Mouse (Mus musculus) MEL (cell line): Measurements from ENCODE around the gene Rpl4. TPM values are rescaled to one million over a fixed set of nuclear protein-coding genes. Genes with fewer than 3 reads are reported as not detected.

Experiments
- DNase-seq: peaks from one replicate; pipeline ENCODE4 v3.0.0; 2011; ENCODE audit warnings: low read depth, low spot score
- H3K27ac ChIP-seq: 2 replicates; pipeline ENCODE4 v1.5.1; 2012; ENCODE audit warnings: low read depth, mild to moderate bottlenecking, control low read depth, low read length, moderate library complexity; ENCODE audit not compliant: control insufficient read depth
- H3K27me3 ChIP-seq, 2 experiments: fragments of 150-350 bp in 1 of 2; sonication (generic) in 1 of 2; 2 replicates each; pipeline ENCODE4 v1.6.1; 2012; ENCODE audit warnings: low read length in 2 of 2, mild to moderate bottlenecking in 2 of 2, improper control_type of control experiment in 1 of 2, moderate library complexity in 1 of 2; ENCODE audit not compliant: insufficient read depth in 2 of 2, control insufficient read depth in 1 of 2
- H3K36me3 ChIP-seq, 2 experiments: 2 replicates each; pipeline ENCODE4 v1.6.1; 2012 to 2014; ENCODE audit warnings: low read length in 2 of 2, improper control_type of control experiment in 1 of 2, inconsistent platforms in 1 of 2, mild to moderate bottlenecking in 1 of 2; ENCODE audit not compliant: insufficient read depth in 2 of 2, control insufficient read depth in 1 of 2
- H3K4me1 ChIP-seq, 2 experiments: fragments of 150-350 bp in 1 of 2; sonication (generic) in 1 of 2; 2 replicates each; pipeline ENCODE4 v1.6.1; 2012; ENCODE audit warnings: low read length in 2 of 2, improper control_type of control experiment in 1 of 2, mild to moderate bottlenecking in 1 of 2; ENCODE audit not compliant: insufficient read depth in 2 of 2, control insufficient read depth in 1 of 2
- H3K4me3 ChIP-seq, 2 experiments: fragments of 150-350 bp in 1 of 2; sonication (generic) in 1 of 2; 2 replicates each; pipeline ENCODE4 v1.5.1; 2012; ENCODE audit warnings: low read depth in 2 of 2, low read length in 2 of 2, mild to moderate bottlenecking in 2 of 2, moderate library complexity in 2 of 2, control low read depth in 1 of 2, improper control_type of control experiment in 1 of 2; ENCODE audit not compliant: control insufficient read depth in 1 of 2, insufficient read depth in 1 of 2
- H3K79me2 ChIP-seq: 2 replicates; pipeline ENCODE4 v1.6.1; 2012; ENCODE audit warnings: mild to moderate bottlenecking, low read length, moderate library complexity; ENCODE audit not compliant: control insufficient read depth, poor library complexity, insufficient read depth
- H3K9ac ChIP-seq: 2 replicates; pipeline ENCODE4 v1.6.1; 2012; ENCODE audit warnings: low read depth, mild to moderate bottlenecking, control low read depth, low read length, moderate library complexity; ENCODE audit not compliant: control insufficient read depth, poor library complexity, severe bottlenecking
- H3K9me3 ChIP-seq: fragments of 150-350 bp; sonication (generic); replicated peaks from 2 replicates; pipeline ENCODE4 v1.6.1; 2012; ENCODE audit warnings: mild to moderate bottlenecking, low read length, improper control_type of control experiment, moderate library complexity; ENCODE audit not compliant: insufficient read depth
- BHLHE40 ChIP-seq: IDR thresholded peaks from 2 replicates; pipeline ENCODE4 v1.6.1; 2012; ENCODE audit warnings: low read depth, mild to moderate bottlenecking, inconsistent platforms, low read length, improper control_type of control experiment, borderline replicate concordance
- CHD2 ChIP-seq: IDR thresholded peaks from 2 replicates; pipeline ENCODE4 v1.6.1; 2011; ENCODE audit warnings: low read length, improper control_type of control experiment
- CTCF ChIP-seq, 3 experiments: IDR thresholded peaks in 2 of 3; conservative IDR thresholded peaks in 1 of 3; 2 replicates each; pipeline ENCODE4 v1.5.1; 2011 to 2012; ENCODE audit warnings: low read length in 3 of 3, low read depth in 2 of 3, mild to moderate bottlenecking in 2 of 3, improper control_type of control experiment in 1 of 3, inconsistent platforms in 1 of 3, mixed read lengths in 1 of 3, moderate library complexity in 1 of 3; ENCODE audit not compliant: control insufficient read depth in 1 of 3, insufficient read depth in 1 of 3, poor library complexity in 1 of 3, severe bottlenecking in 1 of 3
- E2F4 ChIP-seq: IDR thresholded peaks from 2 replicates; pipeline ENCODE4 v1.6.1; 2011; ENCODE audit warnings: low read depth, low read length, improper control_type of control experiment, borderline replicate concordance
- ELF1 ChIP-seq: IDR thresholded peaks from 2 replicates; pipeline ENCODE4 v1.6.1; 2014; ENCODE audit warnings: low read depth, mild to moderate bottlenecking, inconsistent platforms, low read length, improper control_type of control experiment, moderate library complexity
- EP300 ChIP-seq, 2 experiments: IDR thresholded peaks; 2 replicates each; pipeline ENCODE4 v1.6.1; 2011; ENCODE audit warnings: improper control_type of control experiment in 2 of 2, low read length in 2 of 2, low read depth in 1 of 2, mild to moderate bottlenecking in 1 of 2
- GABPA ChIP-seq: IDR thresholded peaks from 2 replicates; pipeline ENCODE4 v1.6.1; 2012; ENCODE audit warnings: low read depth, mild to moderate bottlenecking, inconsistent platforms, low read length, improper control_type of control experiment, moderate library complexity
- HCFC1 ChIP-seq: IDR thresholded peaks from 2 replicates; pipeline ENCODE4 v1.6.1; 2012; ENCODE audit warnings: low read depth, mild to moderate bottlenecking, inconsistent platforms, low read length, improper control_type of control experiment, moderate library complexity
- MAFK ChIP-seq: IDR thresholded peaks from 2 replicates; pipeline ENCODE4 v1.6.1; 2011; ENCODE audit warnings: low read depth, mild to moderate bottlenecking, low read length, improper control_type of control experiment, borderline replicate concordance
- MAZ ChIP-seq: IDR thresholded peaks from 2 replicates; pipeline ENCODE4 v1.6.1; 2012; ENCODE audit warnings: low read depth, mild to moderate bottlenecking, inconsistent platforms, low read length, improper control_type of control experiment
- MEF2A ChIP-seq: IDR thresholded peaks from 2 replicates; pipeline ENCODE4 v1.6.1; 2014; ENCODE audit warnings: low read depth, mild to moderate bottlenecking, inconsistent platforms, low read length, improper control_type of control experiment; ENCODE audit not compliant: poor library complexity, insufficient replicate concordance, severe bottlenecking; ENCODE audit errors: extremely low read depth
- MXI1 ChIP-seq: IDR thresholded peaks from 2 replicates; pipeline ENCODE4 v1.6.1; 2011; ENCODE audit warnings: mild to moderate bottlenecking, low read depth, low read length, improper control_type of control experiment
- MYC ChIP-seq: IDR thresholded peaks from 2 replicates; pipeline ENCODE4 v1.6.1; 2011; ENCODE audit warnings: low read depth, mild to moderate bottlenecking, low read length, improper control_type of control experiment, moderate library complexity
- NELFE ChIP-seq: IDR thresholded peaks from 2 replicates; pipeline ENCODE4 v1.6.1; 2011; ENCODE audit warnings: low read depth, low read length, improper control_type of control experiment
- POLR2A ChIP-seq, 2 experiments: IDR thresholded peaks; 2 replicates each; pipeline ENCODE4 v1.6.1; 2011 to 2012; ENCODE audit warnings: low read length in 2 of 2, mild to moderate bottlenecking in 2 of 2, control low read depth in 1 of 2, improper control_type of control experiment in 1 of 2, low read depth in 1 of 2, moderate library complexity in 1 of 2; ENCODE audit not compliant: control insufficient read depth in 1 of 2, insufficient read depth in 1 of 2, poor library complexity in 1 of 2
- POLR2AphosphoS2 ChIP-seq: IDR thresholded peaks from 2 replicates; pipeline ENCODE4 v1.6.1; 2011; ENCODE audit warnings: low read length, improper control_type of control experiment
- POLR2AphosphoS5 ChIP-seq: IDR thresholded peaks from 2 replicates; pipeline ENCODE4 v1.6.1; 2012; ENCODE audit warnings: low read depth, borderline replicate concordance, mild to moderate bottlenecking, inconsistent platforms, low read length, moderate library complexity, mixed read lengths
- RCOR1 ChIP-seq: IDR thresholded peaks from 2 replicates; pipeline ENCODE4 v1.6.1; 2012; ENCODE audit warnings: low read depth, mild to moderate bottlenecking, inconsistent platforms, low read length, improper control_type of control experiment
- SMC3 ChIP-seq: IDR thresholded peaks from 2 replicates; pipeline ENCODE4 v1.6.1; 2011; ENCODE audit warnings: low read depth, low read length, improper control_type of control experiment
- TBP ChIP-seq: IDR thresholded peaks from 2 replicates; pipeline ENCODE4 v1.8.0; 2011; ENCODE audit warnings: low read depth, low read length, improper control_type of control experiment
- TCF12 ChIP-seq: IDR thresholded peaks from 2 replicates; pipeline ENCODE4 v1.6.1; 2014; ENCODE audit warnings: low read depth, mild to moderate bottlenecking, inconsistent platforms, low read length, improper control_type of control experiment, moderate library complexity
- UBTF ChIP-seq: IDR thresholded peaks from 2 replicates; pipeline ENCODE4 v1.6.1; 2012; ENCODE audit warnings: low read depth, mild to moderate bottlenecking, inconsistent platforms, low read length, improper control_type of control experiment, moderate library complexity, borderline replicate concordance; ENCODE audit not compliant: insufficient read depth
- USF1 ChIP-seq: IDR thresholded peaks from 2 replicates; pipeline ENCODE4 v1.6.1; 2014; ENCODE audit warnings: low read depth, mild to moderate bottlenecking, inconsistent platforms, low read length, improper control_type of control experiment, moderate library complexity
- USF2 ChIP-seq, 2 experiments: IDR thresholded peaks; 2 replicates each; pipeline ENCODE4 v1.6.1; 2011 to 2012; ENCODE audit warnings: improper control_type of control experiment in 2 of 2, low read length in 2 of 2, borderline replicate concordance in 1 of 2, inconsistent platforms in 1 of 2, low read depth in 1 of 2, mild to moderate bottlenecking in 1 of 2; ENCODE audit not compliant: insufficient read depth in 1 of 2
- ZC3H11A ChIP-seq: IDR thresholded peaks from 2 replicates; pipeline ENCODE4 v1.6.1; 2012; ENCODE audit warnings: low read depth, mild to moderate bottlenecking, inconsistent platforms, low read length, improper control_type of control experiment
- ZKSCAN1 ChIP-seq: IDR thresholded peaks from 2 replicates; pipeline ENCODE4 v1.6.1; 2012; ENCODE audit warnings: low read depth, mild to moderate bottlenecking, inconsistent platforms, low read length, improper control_type of control experiment, moderate library complexity
- ZNF384 ChIP-seq: IDR thresholded peaks from 2 replicates; pipeline ENCODE4 v1.6.1; 2012; ENCODE audit warnings: low read depth, mild to moderate bottlenecking, inconsistent platforms, low read length, improper control_type of control experiment
- polyA plus RNA-seq, 2 experiments: library from polyadenylated mRNA; stranded (reverse) in 1 of 2; unstranded in 1 of 2; fragments of >175 nt in 1 of 2; fragments of >200 nt in 1 of 2; gene quantifications; 2 replicates each; pipeline versions ENCODE4 v1.2.1 to v1.2.4; 2012; ENCODE audit warnings: low replicate concordance in 2 of 2, low read depth in 1 of 2; ENCODE audit not compliant: insufficient read length in 2 of 2, insufficient read depth in 1 of 2, missing spikeins in 1 of 2
- total RNA-seq: library from RNA; depleted of rRNA; stranded (reverse); fragments of 300-350 nt; gene quantifications from 2 replicates; pipeline ENCODE4 v1.2.3, GENCODE M21; 2012

Rpl4 gene
- total and polyA plus RNA-seq, 3 experiments: 124 to 3,157 (median 1,761) TPM

DNA sequence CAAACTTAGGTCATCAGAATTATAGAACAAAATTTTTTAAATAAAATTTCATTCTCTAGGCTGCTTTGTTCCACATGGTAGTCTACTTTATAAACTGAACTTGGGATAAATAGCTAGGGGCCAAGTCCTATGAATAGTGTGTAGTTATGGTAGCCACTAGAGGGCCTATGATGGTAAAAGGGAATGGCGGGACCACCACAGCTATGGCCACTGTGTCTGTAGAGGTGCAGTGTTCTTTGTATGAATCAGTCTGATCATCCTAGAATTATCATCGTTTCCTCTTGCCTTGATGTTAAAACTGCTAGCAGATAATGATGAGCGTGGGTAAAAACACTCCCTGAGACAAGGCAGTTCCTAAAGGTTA is 5.4 kb downstream of the Rpl4 start:
- Histone ChIP-seq H3K79me2 (peaks cover 31% of the 10 kb centered on the region), H3K9ac (no peak overlapping the region), H3K36me3 (peaks cover 32 to 35% of the 10 kb centered on the region in 2 experiments), H3K4me3 (no peak overlapping the region), H3K4me1 (peaks cover 0 to 3% of the 10 kb centered on the region in 2 experiments; a peak in 1 of 4 replicates), H3K27ac (peak overlapping the region; percentile 24; the same call in 1 of the 2 replicates), H3K27me3 (no peaks in the 10 kb centered on the region), H3K9me3 (no peaks in the 10 kb centered on the region)
- TF ChIP-seq ZKSCAN1 (no peak), MAFK (peak; percentile 62; the same call in 1 of the 2 replicates), USF2 (IDR thresholded peaks at IDR 0.05; ENCODE audit: borderline replicate concordance in 1 of 2, insufficient read depth in 1 of 2, low read depth in 1 of 2, low read length in 2 of 2) (no peak), SMC3 (0 out of 2 replicates have a peak, but pooled peaks have one; percentile 18), USF1 (no peak), POLR2AphosphoS5 (peak; percentile 86; the same call in 1 of the 2 replicates), RCOR1 (0 out of 2 replicates have a peak, but pooled peaks have one; percentile 8), POLR2AphosphoS2 (no peak), CTCF (IDR thresholded peaks at IDR 0.05 in 2 of 3, conservative IDR thresholded peaks at IDR 0.05 in 1 of 3; ENCODE audit: control insufficient read depth in 1 of 3, insufficient read depth in 1 of 3, low read depth in 2 of 3, low read length in 3 of 3, poor library complexity in 1 of 3, severe bottlenecking in 1 of 3) (peak; percentile 19 to 50 (median 24); a peak in 4 of 6 replicates)
- DNase-seq: no peak

DNA sequence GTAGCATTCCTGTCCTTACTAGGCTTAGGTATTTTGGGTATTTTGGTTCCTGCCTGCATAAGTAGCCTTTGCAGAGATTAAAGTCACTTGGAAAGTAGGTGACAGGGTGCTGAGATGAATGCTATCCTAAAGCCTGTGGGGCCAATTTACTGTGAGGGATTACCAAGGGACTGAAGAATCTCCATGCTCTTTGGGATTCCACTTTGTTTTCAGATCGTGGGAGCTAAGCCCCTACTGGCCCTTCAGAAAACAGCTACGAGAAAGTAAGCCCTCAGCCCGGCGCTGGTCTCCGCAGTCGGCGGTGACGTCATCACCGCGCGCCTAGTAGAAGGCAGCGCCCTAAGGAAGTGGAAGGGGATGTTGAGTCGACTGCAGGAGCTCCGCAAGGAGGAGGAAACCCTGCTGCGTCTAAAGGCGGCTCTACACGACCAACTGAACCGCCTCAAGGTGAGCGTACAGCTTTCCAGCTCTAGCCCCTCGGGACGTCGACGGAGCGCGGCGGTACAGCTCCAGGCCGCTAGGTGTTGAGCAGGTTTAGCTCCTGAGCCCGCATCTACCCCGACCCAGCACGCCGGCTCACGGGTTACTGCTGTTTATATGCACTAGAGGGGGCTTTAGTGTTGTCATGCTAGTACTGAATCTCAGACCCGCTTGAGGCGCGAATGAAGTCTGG is 5.9 kb downstream of the Rpl4 start, which contains the start of gene Snapc5:
Snapc5 (plus strand) TSS at position 301 of the 673 bp plus-strand sequence.
- no peaks in the 10 kb centered on the region for H3K9me3 ChIP-seq
- H3K27ac ChIP-seq: peak within 1 kb of the TSS; percentile 42
- peaks cover 32 to 35% of the 10 kb centered on the region in 2 experiments for H3K36me3 ChIP-seq
- peak within 1 kb of the TSS; percentile 50 to 62 for H3K4me3 ChIP-seq
- peak; percentile 94 for DNase-seq
- no peaks in the 10 kb centered on the region for H3K27me3 ChIP-seq
- H3K9ac ChIP-seq: peak within 1 kb of the TSS; percentile 84
- H3K79me2 ChIP-seq: peaks cover 26% of the 10 kb centered on the region
- H3K4me1 ChIP-seq: peaks cover 0 to 3% of the 10 kb centered on the region in 2 experiments; a peak in 1 of 4 replicates
- TF ChIP-seq BHLHE40: no peak
- peak; percentile 54; the same call in 1 of the 2 replicates for TF ChIP-seq CHD2
- no peak for TF ChIP-seq MYC
- TF ChIP-seq USF1: no peak
- TF ChIP-seq POLR2AphosphoS2: peak; percentile 100
- TF ChIP-seq E2F4: no peak
- TF ChIP-seq TCF12: no peak
- TF ChIP-seq SMC3: no peak
- peak; percentile 41; the same call in 1 of the 2 replicates for TF ChIP-seq POLR2AphosphoS5
- 0 out of 2 replicates have a peak, but pooled peaks have one; percentile 13 for TF ChIP-seq TBP
- TF ChIP-seq GABPA: no peak
- TF ChIP-seq POLR2A (IDR thresholded peaks at IDR 0.05; ENCODE audit: control insufficient read depth in 1 of 2, insufficient read depth in 1 of 2, low read depth in 1 of 2, low read length in 2 of 2, poor library complexity in 1 of 2): peak in 1 of 2 experiments; percentile 91
- no peak for TF ChIP-seq UBTF
- TF ChIP-seq CTCF (IDR thresholded peaks at IDR 0.05 in 2 of 3, conservative IDR thresholded peaks at IDR 0.05 in 1 of 3; ENCODE audit: control insufficient read depth in 1 of 3, insufficient read depth in 1 of 3, low read depth in 2 of 3, low read length in 3 of 3, poor library complexity in 1 of 3, severe bottlenecking in 1 of 3): peak; percentile 10 to 25 (median 11); a peak in 3 of 6 replicates
- TF ChIP-seq ZC3H11A: no peak
- no peak for TF ChIP-seq ZNF384
- TF ChIP-seq HCFC1: peak; percentile 83
- TF ChIP-seq EP300 (IDR thresholded peaks at IDR 0.05; ENCODE audit: low read depth in 1 of 2, low read length in 2 of 2): 0 out of 4 replicates have a peak, but pooled peaks of 1 of the 2 experiments have one; percentile 11
- no peak; the same call in 1 of the 2 replicates for TF ChIP-seq MXI1
- no peak for TF ChIP-seq NELFE
- TF ChIP-seq MAZ: no peak
- peak; percentile 71 for TF ChIP-seq ELF1
- TF ChIP-seq MEF2A: no peak
